Comparison of ENCODE assay signal across 12 mouse cellular contexts in genomic region chr3:133244027-133244426, GRCm38 (mm10). TPM values are rescaled to one million over a fixed set of nuclear protein-coding genes. Genes with fewer than 3 reads are reported as not detected.
A peak's percentile ranks its signal among the peaks of the same experiment; 100 is the strongest.
DNase-seq lines count a peak whose midpoint lies in the region; ATAC-seq and TF ChIP-seq lines count a peak whose summit lies in the region.
"Had no signal": no experiment of that assay in that cellular context is flagged by ENCODE, and none has a peak within 500 bp of the region (broad histone marks: within the 10 kb centered on the region; RNA-seq: fewer than 3 reads in every experiment).

No protein-coding gene starts in this region.

- H3K4me2 ChIP-seq in forebrain, embryonic 14.5 days (ENCODE audit: low read length), result no peak overlapping the region
- no peak overlapping the region for H3K4me2 ChIP-seq in intestine, postnatal 0 days (replicated peaks; ENCODE audit: low read depth)
- H3K4me2 ChIP-seq: embryonic facial prominence, embryonic 12.5 days; liver, embryonic 13.5 days had no signal

- TF ChIP-seq CTCF in brain, embryonic 14.5 days (IDR thresholded peaks at IDR 0.05; ENCODE audit: borderline replicate concordance, extremely low read depth, insufficient read depth, insufficient read length), result no peak
- no peak for TF ChIP-seq CTCF in intestine, postnatal 0 days (IDR thresholded peaks at IDR 0.05; ENCODE audit: low read depth)

- H3K4me3 ChIP-seq in forebrain, embryonic 14.5 days (ENCODE audit: low read depth, low read length), result no peak overlapping the region
- no peak overlapping the region for H3K4me3 ChIP-seq in intestine, postnatal 0 days (ENCODE audit: low read depth, low read length)
- H3K4me3 ChIP-seq: embryonic facial prominence, embryonic 12.5 days; heart, embryonic 10.5 days; liver, embryonic 13.5 days had no signal

- no peak overlapping the region for H3K9ac ChIP-seq in forebrain, embryonic 14.5 days (ENCODE audit: low read length)
- no peak overlapping the region for H3K9ac ChIP-seq in intestine, postnatal 0 days (ENCODE audit: low read depth, low read length)
- H3K9ac ChIP-seq: embryonic facial prominence, embryonic 12.5 days; liver, embryonic 13.5 days had no signal

- H3K27ac ChIP-seq in forebrain, embryonic 14.5 days (ENCODE audit: low read depth, low read length), result peak overlapping the region; percentile 34; the same call in 1 of the 2 replicates
- no peak overlapping the region for H3K27ac ChIP-seq in intestine, postnatal 0 days (ENCODE audit: low read depth, low read length)
- H3K27ac ChIP-seq: embryonic facial prominence, embryonic 12.5 days; heart, embryonic 10.5 days; liver, embryonic 13.5 days had no signal

- no peaks in the 10 kb centered on the region for H3K36me3 ChIP-seq in forebrain, embryonic 14.5 days (ENCODE audit: control insufficient read depth, insufficient read depth, low read length)
- H3K36me3 ChIP-seq in intestine, postnatal 0 days (ENCODE audit: control insufficient read depth, insufficient read depth), result no peaks in the 10 kb centered on the region
- H3K36me3 ChIP-seq: embryonic facial prominence, embryonic 12.5 days; heart, embryonic 10.5 days; liver, embryonic 13.5 days had no signal

- DNase-seq in brain, embryonic 14.5 days (ENCODE audit: low read depth), result peak; percentile 87
- DNase-seq in forebrain, embryonic 14.5 days (ENCODE audit: low spot score), result peak; percentile 79
- peak; percentile 4 to 15 for DNase-seq in layer of hippocampus, postnatal 10 days (ENCODE audit: low spot score in 2 of 2)
- peak; percentile 66 for DNase-seq in retina, embryonic 14.5 days (ENCODE audit: low spot score)
- DNase-seq in natural killer cell, adult 2 months (ENCODE audit: low spot score in 2 of 2), result no peak
- no peak for DNase-seq in lung, postnatal 10 days
- DNase-seq: kidney, adult 2 months; liver, embryonic 13.5 days had no signal

- H3K9me3 ChIP-seq in forebrain, embryonic 14.5 days (replicated peaks; ENCODE audit: control insufficient read depth, low read length), result no peaks in the 10 kb centered on the region
- H3K9me3 ChIP-seq in intestine, postnatal 0 days (ENCODE audit: control insufficient read depth), result no peaks in the 10 kb centered on the region
- H3K9me3 ChIP-seq: embryonic facial prominence, embryonic 12.5 days; heart, embryonic 10.5 days; liver, embryonic 13.5 days had no signal

- TF ChIP-seq POLR2A in brain, embryonic 14.5 days (IDR thresholded peaks at IDR 0.05; ENCODE audit: borderline replicate concordance, extremely low read depth, insufficient read depth, insufficient read length, poor library complexity, severe bottlenecking), result no peak

- H3K27me3 ChIP-seq in forebrain, embryonic 14.5 days (replicated peaks; ENCODE audit: control insufficient read depth, insufficient read depth, low read length), result no peaks in the 10 kb centered on the region
- no peaks in the 10 kb centered on the region for H3K27me3 ChIP-seq in intestine, postnatal 0 days (replicated peaks; ENCODE audit: control insufficient read depth, insufficient read depth, low read length)
- H3K27me3 ChIP-seq: embryonic facial prominence, embryonic 12.5 days; liver, embryonic 13.5 days had no signal

- WGBS in forebrain, embryonic 14.5 days, result 54% methylated on average over 9 of the region's 9 CpGs
- 90% methylated on average over 9 of the region's 9 CpGs for WGBS in intestine, postnatal 0 days

- peaks cover 2% of the 10 kb centered on the region; the same call in 1 of the 2 replicates for H3K4me1 ChIP-seq in forebrain, embryonic 14.5 days (ENCODE audit: control insufficient read depth, insufficient read depth, low read length)
- no peaks in the 10 kb centered on the region for H3K4me1 ChIP-seq in intestine, postnatal 0 days (replicated peaks; ENCODE audit: control insufficient read depth, insufficient read depth, low read length)
- H3K4me1 ChIP-seq: embryonic facial prominence, embryonic 12.5 days; heart, embryonic 10.5 days; liver, embryonic 13.5 days had no signal

- ATAC-seq in forebrain, embryonic 14.5 days, result peak; percentile 76
- no peak for ATAC-seq in intestine, postnatal 0 days

RNA-seq across cellular contexts. Expression of gene Arhgef38, which starts 9.3 kb away (rescaled TPM):
- 0.01 and 0.05 TPM in 2 replicates for polyA plus RNA-seq in brain, embryonic 14.5 days (2012; rRNA removed)
- 0.04 TPM in 2 replicates for polyA plus RNA-seq in forebrain, embryonic 14.5 days (2014; fragmentation: Nextera tagmentation; extraction: Ambion mirVana)
- under 1 TPM in 1 of 2 experiments, not detected in 1; 0.29 TPM for total RNA-seq in layer of hippocampus, postnatal 10 days (2021)
- polyA plus RNA-seq in intestine, postnatal 0 days (2015; fragmentation: Nextera tagmentation; extraction: Ambion mirVana), result 1.1 TPM in 2 replicates
- polyA plus RNA-seq: heart, embryonic 10.5 days; liver, embryonic 13.5 days; spleen, adult 2 months had no signal

Comparison
In these comparisons a context has a peak if more than half of its experiments do, and no peak if none do; other contexts are left out.
1. DNase-seq: peak in brain, embryonic 14.5 days (single experiment), forebrain, embryonic 14.5 days (single experiment), layer of hippocampus, postnatal 10 days (2 of 2) and retina, embryonic 14.5 days (single experiment); none in natural killer cell, adult 2 months (0 of 2) and lung, postnatal 10 days (single experiment).